Mouse (Mus musculus): ENCODE measurements around the gene Ruvbl2. TPM values are rescaled to one million over a fixed set of nuclear protein-coding genes. Genes with fewer than 3 reads are reported as not detected.

Ruvbl2 gene
- total and polyA plus RNA-seq, 3 experiments: 253 to 277 (median 267) TPM

DNA sequence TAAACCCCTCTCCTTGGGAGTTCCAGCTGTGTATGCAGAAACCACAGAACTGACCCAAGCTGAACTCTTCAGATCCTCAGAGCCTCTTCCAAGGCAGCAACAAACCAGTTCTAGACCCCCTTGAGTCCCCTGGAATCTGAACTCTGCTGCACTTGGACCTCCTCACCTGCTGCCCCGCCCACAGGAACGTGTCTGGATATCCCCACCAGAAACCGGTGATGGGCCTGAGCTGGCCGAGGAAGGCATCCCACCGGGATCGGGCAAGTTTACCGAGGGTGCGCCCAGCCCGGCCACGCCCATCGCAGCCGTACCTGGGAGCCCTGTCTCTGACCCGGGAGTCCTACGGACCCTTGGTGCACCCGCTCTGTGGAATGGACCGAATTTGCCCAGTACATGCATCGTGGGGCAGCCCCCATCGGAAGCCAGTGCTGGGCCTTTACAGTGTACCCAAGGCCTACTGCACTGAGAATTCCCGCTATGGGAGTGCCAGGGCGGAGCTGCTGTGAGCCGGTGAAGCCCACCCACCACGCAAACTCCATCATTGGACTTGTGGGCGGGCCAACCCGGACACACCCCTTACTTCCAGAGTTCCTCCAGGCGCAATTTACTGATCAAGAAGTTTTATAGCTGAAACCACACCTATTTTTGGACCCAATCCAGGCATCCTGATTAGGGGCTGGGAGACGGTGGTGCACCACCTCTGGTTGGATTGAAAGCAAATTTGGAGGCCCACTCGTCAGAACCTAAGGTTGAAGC lies 17.9 kb downstream of the Ruvbl2 start:
- DNase-seq (ENCODE audit: extremely low read depth): no peak
- Histone ChIP-seq H3K36me3 (replicated peaks in 1 of 2; ENCODE audit: control insufficient read depth in 1 of 2, insufficient read depth in 1 of 2, low read length in 1 of 2) (peaks cover 49 to 63% of the 10 kb centered on the region in 2 experiments), H3K27me3 (replicated peaks) (no peaks in the 10 kb centered on the region), H3K4me1 (ENCODE audit: control insufficient read depth in 1 of 2, insufficient read depth in 2 of 2) (peaks cover 4 to 10% of the 10 kb centered on the region in 2 experiments; a peak in 2 of 4 replicates), H3K4me2 (ENCODE audit: insufficient read depth, low read depth, poor library complexity, severe bottlenecking) (no peak overlapping the region), H3K4me3 (replicated peaks in 1 of 3; ENCODE audit: low read depth in 2 of 3, low read length in 2 of 3, poor library complexity in 1 of 3) (no peak overlapping the region), H3K79me2 (replicated peaks; ENCODE audit: control insufficient read depth, extremely low read depth, insufficient read depth, poor library complexity, severe bottlenecking) (no peaks in the 10 kb centered on the region), H3K27ac (ENCODE audit: insufficient read depth, low read depth) (no peak overlapping the region), H3K9ac (ENCODE audit: insufficient read depth, low read depth) (no peak overlapping the region), H3K9me3 (replicated peaks; ENCODE audit: low read length) (no peaks in the 10 kb centered on the region)
- no peak for TF ChIP-seq MAFK (IDR thresholded peaks at IDR 0.05; ENCODE audit: insufficient replicate concordance, low read length)
- TF ChIP-seq TBP (conservative IDR thresholded peaks at IDR 0.05; ENCODE audit: low read depth, low read length): no peak
- TF ChIP-seq HCFC1 (IDR thresholded peaks at IDR 0.05; ENCODE audit: low read depth, low read length): no peak
- no peak for TF ChIP-seq GABPA (IDR thresholded peaks at IDR 0.05; ENCODE audit: insufficient replicate concordance, low read depth, low read length)
- no peak for TF ChIP-seq JUN (IDR thresholded peaks at IDR 0.05; ENCODE audit: insufficient read depth, low read depth, low read length)
- TF ChIP-seq KAT2A (IDR thresholded peaks at IDR 0.05; ENCODE audit: insufficient replicate concordance, low read length): no peak
- TF ChIP-seq CHD1 (IDR thresholded peaks at IDR 0.05; ENCODE audit: low read depth, low read length): no peak
- no peak for TF ChIP-seq RCOR1 (conservative IDR thresholded peaks at IDR 0.05; ENCODE audit: low read depth, low read length)
- TF ChIP-seq CTCF (conservative IDR thresholded peaks at IDR 0.05 in 1 of 2, IDR thresholded peaks at IDR 0.05 in 1 of 2; ENCODE audit: low read depth in 2 of 2, low read length in 2 of 2): no peak
- dilution Hi-C loops (cut with MboI; ENCODE audit: extremely low pct_ligation_motif_present, extremely low pct_unique_long_range_greater_than_20kb, low sequenced_read_pairs) (no loop called here), in situ Hi-C loops (cut with MboI; ENCODE audit: low pct_ligation_motif_present, low pct_unique_long_range_greater_than_20kb, low sequenced_read_pairs) (no loop called here)

DNA sequence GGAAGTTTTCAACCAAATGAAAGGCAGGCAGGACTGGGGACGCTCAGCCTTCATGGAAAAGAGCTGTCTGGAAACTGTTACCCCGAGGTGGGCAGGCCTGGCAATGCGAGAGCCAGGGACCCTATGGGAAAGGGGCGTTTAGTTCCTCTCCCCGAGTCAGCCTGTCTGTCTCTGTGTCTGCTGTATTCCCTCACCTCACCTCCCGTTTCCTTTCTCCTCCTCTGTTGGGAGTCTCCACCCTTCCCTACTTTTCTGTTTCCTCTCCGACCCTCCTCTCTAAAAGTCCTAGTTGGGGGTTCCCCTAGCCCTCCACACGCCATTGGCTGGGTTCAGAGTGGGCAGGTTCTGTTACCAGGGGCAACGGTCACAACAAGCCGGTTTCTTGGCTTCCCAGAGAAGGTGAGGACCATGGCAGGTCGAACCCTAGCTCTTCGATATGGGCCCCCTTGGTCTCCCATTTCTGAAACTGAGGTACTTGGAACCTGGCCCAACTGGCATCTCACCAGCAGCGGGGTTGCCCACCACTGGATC lies 19.9 kb downstream of the Ruvbl2 start:
- DNase-seq (ENCODE audit: extremely low read depth): no peak
- no peaks in the 10 kb centered on the region for H3K9me3 ChIP-seq (replicated peaks; ENCODE audit: low read length)
- in situ Hi-C loops (cut with MboI; ENCODE audit: low pct_ligation_motif_present, low pct_unique_long_range_greater_than_20kb, low sequenced_read_pairs): no loop called here
- dilution Hi-C loops (cut with MboI; ENCODE audit: extremely low pct_ligation_motif_present, extremely low pct_unique_long_range_greater_than_20kb, low sequenced_read_pairs): no loop called here
- H3K27ac ChIP-seq (ENCODE audit: insufficient read depth, low read depth): no peak overlapping the region
- H3K4me1 ChIP-seq (ENCODE audit: control insufficient read depth in 1 of 2, insufficient read depth in 2 of 2): peaks cover 7 to 21% of the 10 kb centered on the region in 2 experiments; a peak in 3 of 4 replicates
- TF ChIP-seq EP300 (IDR thresholded peaks at IDR 0.05; ENCODE audit: low read length) (no peak), JUN (IDR thresholded peaks at IDR 0.05; ENCODE audit: insufficient read depth, low read depth, low read length) (no peak), CTCF (conservative IDR thresholded peaks at IDR 0.05 in 1 of 2, IDR thresholded peaks at IDR 0.05 in 1 of 2; ENCODE audit: low read depth in 2 of 2, low read length in 2 of 2) (no peak), PAX5 (IDR thresholded peaks at IDR 0.05; ENCODE audit: low read length) (no peak), MYC (IDR thresholded peaks at IDR 0.05; ENCODE audit: low read depth, low read length) (no peak), ZNF384 (IDR thresholded peaks at IDR 0.05; ENCODE audit: low read depth, low read length) (no peak), ZC3H11A (IDR thresholded peaks at IDR 0.05; ENCODE audit: low read depth, low read length) (no peak), E2F4 (IDR thresholded peaks at IDR 0.05; ENCODE audit: insufficient replicate concordance, low read depth, low read length) (no peak), ZKSCAN1 (IDR thresholded peaks at IDR 0.05; ENCODE audit: borderline replicate concordance, low read depth, low read length) (no peak), IRF4 (IDR thresholded peaks at IDR 0.05; ENCODE audit: low read depth, low read length) (no peak), BHLHE40 (IDR thresholded peaks at IDR 0.05; ENCODE audit: low read depth, low read length) (no peak), KAT2A (IDR thresholded peaks at IDR 0.05; ENCODE audit: insufficient replicate concordance, low read length) (no peak), RCOR1 (conservative IDR thresholded peaks at IDR 0.05; ENCODE audit: low read depth, low read length) (no peak), NELFE (IDR thresholded peaks at IDR 0.05; ENCODE audit: low read depth, low read length) (no peak), ELF1 (IDR thresholded peaks at IDR 0.05; ENCODE audit: low read depth, low read length) (no peak), POLR2A (IDR thresholded peaks at IDR 0.05; ENCODE audit: low read depth, low read length) (no peak), SMC3 (IDR thresholded peaks at IDR 0.05; ENCODE audit: low read depth, low read length) (no peak), RAD21 (IDR thresholded peaks at IDR 0.05; ENCODE audit: low read depth, low read length) (no peak), TBP (conservative IDR thresholded peaks at IDR 0.05; ENCODE audit: low read depth, low read length) (no peak), MEF2A (IDR thresholded peaks at IDR 0.05; ENCODE audit: borderline replicate concordance, low read depth, low read length) (no peak)
- H3K27me3 ChIP-seq (replicated peaks): peaks cover 6% of the 10 kb centered on the region
- H3K4me2 ChIP-seq (ENCODE audit: insufficient read depth, low read depth, poor library complexity, severe bottlenecking): no peak overlapping the region
- H3K79me2 ChIP-seq (replicated peaks; ENCODE audit: control insufficient read depth, extremely low read depth, insufficient read depth, poor library complexity, severe bottlenecking): no peaks in the 10 kb centered on the region
- H3K4me3 ChIP-seq (replicated peaks in 1 of 3; ENCODE audit: low read depth in 2 of 3, low read length in 2 of 3, poor library complexity in 1 of 3): no peak overlapping the region
- H3K36me3 ChIP-seq (replicated peaks in 1 of 2; ENCODE audit: control insufficient read depth in 1 of 2, insufficient read depth in 1 of 2, low read length in 1 of 2): peaks cover 29 to 43% of the 10 kb centered on the region in 2 experiments
- H3K9ac ChIP-seq (ENCODE audit: insufficient read depth, low read depth): no peak overlapping the region

Measured in CH12.LX (cell line).